Mouse (Mus musculus) macrophage (primary cell): ENCODE results near the gene Smg5. TPM values are rescaled to one million over a fixed set of nuclear protein-coding genes. Genes with fewer than 3 reads are reported as not detected.
A peak's percentile ranks its signal among the peaks of the same experiment; 100 is the strongest.
"Not testable (repeated sequence)": the region's sequence is repeated elsewhere in the genome, so short reads cannot be mapped to it uniquely, and the experiment has no call there.

Experiments
- H3K27ac ChIP-seq: fragments of 350-480 bp; formaldehyde crosslinking; 2 replicates; pipeline ENCODE4 v1.9.0; 2021
- H3K36me3 ChIP-seq: fragments of 350-480 bp; formaldehyde crosslinking; 2 replicates; pipeline ENCODE4 v1.9.0; 2021; ENCODE audit errors: inconsistent target
- H3K4me3 ChIP-seq: fragments of 350-480 bp; formaldehyde crosslinking; 2 replicates; pipeline ENCODE4 v1.9.0; 2021; ENCODE audit errors: inconsistent target
- H3K79me2 ChIP-seq: fragments of 350-480 bp; formaldehyde crosslinking; 2 replicates; pipeline ENCODE4 v1.9.0; 2021; ENCODE audit errors: inconsistent target
- WGBS: methylation state at CpG from one replicate; pipeline ENCODE4 v1.1.7; 2026; ENCODE audit warnings: inconsistent platforms; ENCODE audit not compliant: missing documents; 5-methylcytosine and 5-hydroxymethylcytosine counted together
- polyA plus RNA-seq: library from polyadenylated mRNA; stranded (reverse); fragments of 250-400 nt; gene quantifications from 3 replicates; pipeline ENCODE4 v1.2.4, GENCODE M21; 2018; ENCODE audit warnings: inconsistent platforms
- total RNA-seq, 78 experiments: library from RNA; depleted of rRNA; stranded (reverse); fragments of 250-400 nt; gene quantifications; 1 replicate in 9 of 78; 2 replicates in 24 of 78; 3 replicates in 43 of 78; 4 replicates in 2 of 78; pipeline ENCODE4 v1.2.4; 2018; ENCODE audit warnings: inconsistent platforms in 56 of 78

Gene Smg5
- 100 to 1,000 TPM in 21 of 26 experiments, 10 to 100 TPM in 5; 77.1 to 208 (median 139) TPM for total RNA-seq (2018; cell fraction: chromatin; rRNA removed)
- total RNA-seq (2018; cell fraction: cytosol; rRNA removed) = 10 to 100 TPM in 25 of 26 experiments, 1 to 10 TPM in 1; 9.4 to 31.5 (median 18.2) TPM
- 100 to 1,000 TPM in 2 of 26 experiments, 10 to 100 TPM in 24; 48.3 to 128 (median 78.7) TPM for total RNA-seq (2018; cell fraction: nucleus; rRNA removed)
- polyA plus RNA-seq = 14.9 to 23.8 TPM (median 23.6 TPM) in 3 replicates

- H3K4me3 ChIP-seq = peak within 1 kb of the TSS; percentile 91
- WGBS = 3% methylated on average over 66 of the region's 66 CpGs
Observed at GRCm38 (mm10) chr3:88336058-88337013, at the start of gene Smg5, which contains the start of gene Tmem79. TSS of gene Smg5 (plus strand) at chr3:88336260. TSS of gene Tmem79 (minus strand) at chr3:88336148.

DNA sequence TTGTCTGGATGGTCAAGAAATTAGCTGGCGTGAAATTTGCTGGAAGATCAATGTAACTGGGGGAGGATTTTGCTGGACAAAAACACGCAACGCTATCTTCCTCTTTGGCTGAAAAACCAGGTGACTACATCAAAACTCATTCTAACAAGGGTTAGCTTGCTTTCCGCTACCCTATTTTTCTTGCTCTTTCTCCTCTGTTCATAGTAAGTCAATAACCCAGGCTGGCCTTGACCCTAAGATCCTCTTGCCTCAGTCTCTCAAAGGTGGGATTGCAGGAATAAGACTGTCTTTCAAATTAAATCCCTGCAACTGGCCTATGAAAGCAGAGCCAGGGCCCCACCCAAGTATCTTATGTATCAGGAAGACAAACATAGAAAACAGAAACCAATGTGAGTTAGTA is 49.0 kb upstream of the Smg5 start, which contains the start of gene Gm38392:
Gene Gm38392, minus strand, starts transcription at position 101 of the 400 bp plus-strand sequence.
- no peak within 1 kb of the TSS for H3K4me3 ChIP-seq
- 92% methylated on average over 4 of the region's 4 CpGs for WGBS

More at GRCm38 (mm10) chr3:88336058-88337013, at the start of gene Smg5, which contains the start of gene Tmem79:
- peak within 1 kb of the TSS; percentile 89 for H3K27ac ChIP-seq
- peaks cover 42% of the 10 kb centered on the region for H3K79me2 ChIP-seq
- H3K36me3 ChIP-seq = no peaks in the 10 kb centered on the region

DNA sequence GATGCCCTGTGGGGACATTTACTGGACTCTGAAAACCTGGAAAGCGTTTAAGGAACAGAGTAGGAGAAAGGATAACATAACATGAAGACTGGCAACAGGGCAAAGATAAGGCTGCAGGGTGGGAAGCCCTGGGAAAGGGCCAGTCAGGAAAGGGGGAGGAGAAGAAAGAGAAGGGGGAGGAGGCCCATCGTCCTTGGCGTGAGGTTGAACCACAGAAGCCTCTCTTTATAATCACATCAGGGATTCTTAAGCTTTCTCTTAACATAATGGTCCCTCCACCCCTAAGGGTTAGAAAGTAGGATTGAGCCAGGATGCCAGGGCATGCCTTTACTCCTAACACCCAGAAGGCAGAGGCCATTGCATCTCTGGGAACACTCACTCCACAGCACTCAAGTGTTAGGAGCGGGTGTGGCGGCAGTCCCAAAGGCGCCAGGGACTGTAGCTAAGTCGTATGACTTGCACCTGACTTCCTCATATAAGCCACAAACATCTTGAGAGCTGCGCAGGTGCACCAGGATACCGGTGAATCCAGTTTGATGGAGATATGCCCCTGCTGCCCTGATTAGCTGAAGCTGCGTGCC is 47.8 kb upstream of the Smg5 start:
- 96% methylated on average over 6 of the region's 10 CpGs for WGBS
- H3K36me3 ChIP-seq, H3K27ac ChIP-seq, H3K79me2 ChIP-seq, H3K4me3 ChIP-seq: not testable (repeated sequence)

More for the DNA sequence above, 49.0 kb upstream of the Smg5 start, which contains the start of gene Gm38392:
- H3K27ac ChIP-seq = no peak within 1 kb of the TSS
- H3K79me2 ChIP-seq = no peaks in the 10 kb centered on the region
- H3K36me3 ChIP-seq = no peaks in the 10 kb centered on the region

- H3K36me3 ChIP-seq = no peaks in the 10 kb centered on the region
- WGBS = 64% methylated on average over 4 of the region's 4 CpGs
- no peak overlapping the region for H3K4me3 ChIP-seq
- H3K79me2 ChIP-seq = no peaks in the 10 kb centered on the region
- H3K27ac ChIP-seq = no peak overlapping the region
Observed at GRCm38 (mm10) chr3:88291970-88292369, 44.1 kb upstream of the Smg5 start.

GRCm38 (mm10) chr3:88295272-88295671 is 40.8 kb upstream of the Smg5 start:
- not testable (repeated sequence) for H3K4me3 ChIP-seq, H3K27ac ChIP-seq, H3K36me3 ChIP-seq
- peaks cover 33% of the 10 kb centered on the region for H3K79me2 ChIP-seq
- 33% methylated on average over 1 of the region's 1 CpGs for WGBS

DNA sequence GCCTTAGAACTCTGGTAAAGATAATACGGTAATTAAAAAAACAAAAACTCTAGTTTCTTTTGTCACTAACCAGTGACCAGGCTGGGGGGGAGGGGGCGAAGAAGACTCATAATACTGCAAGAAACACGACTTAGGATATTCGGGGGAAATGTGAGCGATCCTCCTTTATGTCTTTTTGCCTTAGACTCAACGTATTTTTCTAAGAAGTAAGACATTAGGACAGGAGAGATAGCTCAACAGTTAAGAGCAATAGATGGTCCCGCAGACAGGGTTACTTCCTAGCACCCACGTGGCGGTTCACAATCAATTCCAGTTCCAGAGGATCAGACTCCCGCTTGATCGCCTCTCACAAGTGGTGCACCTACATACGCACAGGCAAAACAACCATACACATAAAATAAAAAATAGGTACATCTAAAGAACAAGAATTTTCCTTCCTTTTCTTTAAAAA is 39.9 kb upstream of the Smg5 start:
- 2% methylated on average over 12 of the region's 12 CpGs for WGBS
- Histone ChIP-seq H3K79me2 (peaks cover 37% of the 10 kb centered on the region), H3K4me3 (peak overlapping the region; percentile 100), H3K36me3 (peaks cover 17% of the 10 kb centered on the region), H3K27ac (peak overlapping the region; percentile 79)

DNA sequence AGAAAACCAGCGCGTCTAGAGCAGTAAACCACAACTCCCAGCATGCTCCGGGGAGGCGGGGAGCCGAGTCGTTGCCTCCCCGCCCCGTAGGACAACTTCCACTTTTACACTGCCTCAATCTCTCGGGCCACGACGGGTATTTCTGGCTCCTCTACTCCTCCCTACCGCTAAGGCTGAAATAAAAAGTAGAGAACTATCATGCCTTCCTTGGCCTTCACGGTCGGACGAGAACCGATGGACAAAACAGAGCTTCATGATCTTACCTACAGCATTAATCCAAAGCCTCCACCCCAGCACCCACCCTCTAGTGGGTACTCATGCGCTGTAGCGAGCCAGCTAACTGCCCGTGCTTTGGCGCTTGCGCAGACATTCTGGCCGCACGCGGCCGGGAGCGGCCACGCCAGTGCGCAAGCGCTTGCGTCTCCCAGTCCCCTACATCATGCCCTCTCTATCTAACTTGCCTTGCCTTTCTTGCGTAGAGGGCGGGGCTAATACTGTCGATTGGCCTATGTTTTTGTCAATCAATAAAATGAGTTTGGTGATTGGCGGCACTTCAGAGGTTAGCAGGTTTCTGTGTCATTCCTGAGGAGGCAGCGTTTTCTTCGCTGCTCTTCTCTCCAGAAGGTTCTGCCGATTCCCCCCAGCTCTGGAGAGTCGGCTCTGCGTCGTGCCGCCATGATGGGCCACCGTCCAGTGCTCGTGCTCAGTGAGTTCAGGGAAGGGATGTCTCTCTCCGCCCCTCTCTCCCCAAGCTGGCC is 39.3 kb upstream of the Smg5 start, which contains the start of the genes Tsacc and Cct3:
Gene Tsacc, minus strand, starts transcription at position 439 of the 758 bp plus-strand sequence.
Gene Cct3, plus strand, starts transcription at position 556 of the 758 bp plus-strand sequence.
- WGBS = under 1% methylated on average over 44 of the region's 44 CpGs

GRCm38 (mm10) chr3:88297321-88297851 is 38.7 kb upstream of the Smg5 start:
- peak overlapping the region; percentile 100 for H3K4me3 ChIP-seq
- under 1% methylated on average over 28 of the region's 30 CpGs for WGBS
- peaks cover 25% of the 10 kb centered on the region for H3K36me3 ChIP-seq
- peaks cover 37% of the 10 kb centered on the region for H3K79me2 ChIP-seq
- H3K27ac ChIP-seq = peak overlapping the region; percentile 82

More for the DNA sequence above, 39.3 kb upstream of the Smg5 start, which contains the start of the genes Tsacc and Cct3:
- Histone ChIP-seq H3K79me2 (peaks cover 37% of the 10 kb centered on the region), H3K4me3 (peak within 1 kb of the TSS; percentile 100), H3K36me3 (peaks cover 21% of the 10 kb centered on the region), H3K27ac (peak within 1 kb of the TSS; percentile 82)

DNA sequence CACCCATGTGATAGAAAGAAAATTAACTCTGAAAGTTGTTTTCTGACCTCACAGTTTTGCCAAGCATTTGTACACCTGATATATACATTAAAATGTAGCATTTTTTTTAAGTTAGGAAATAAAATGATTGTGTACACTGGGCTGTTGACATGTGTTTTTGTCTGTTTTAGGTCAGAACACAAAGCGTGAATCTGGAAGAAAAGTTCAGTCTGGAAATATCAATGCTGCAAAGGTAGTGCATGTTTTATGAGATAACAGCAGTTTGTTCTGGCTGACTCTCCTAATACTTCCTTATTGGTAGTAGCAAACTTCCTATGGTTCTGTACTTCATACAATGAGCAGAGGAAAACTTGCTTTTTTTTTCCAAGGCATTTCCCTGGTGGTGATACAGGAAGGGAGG is 36.9 kb upstream of the Smg5 start:
- H3K4me3 ChIP-seq = no peak overlapping the region
- 89% methylated on average over 1 of the region's 1 CpGs for WGBS

GRCm38 (mm10) chr3:88324951-88325405 is 11.1 kb upstream of the Smg5 start, which contains the start of gene Glmp:
TSS of gene Glmp (plus strand) at chr3:88325023.
- 2% methylated on average over 10 of the region's 10 CpGs for WGBS

More for the DNA sequence above, 36.9 kb upstream of the Smg5 start:
- peaks cover 37% of the 10 kb centered on the region for H3K79me2 ChIP-seq
- no peak overlapping the region for H3K27ac ChIP-seq
- peaks cover 43% of the 10 kb centered on the region for H3K36me3 ChIP-seq

GRCm38 (mm10) chr3:88328956-88329355 is 7.1 kb upstream of the Smg5 start:
- no peak overlapping the region for H3K27ac ChIP-seq
- peaks cover 39% of the 10 kb centered on the region for H3K79me2 ChIP-seq
- H3K4me3 ChIP-seq = no peak overlapping the region
- H3K36me3 ChIP-seq = peaks cover 25% of the 10 kb centered on the region
- WGBS = 84% methylated on average over 5 of the region's 5 CpGs

More at GRCm38 (mm10) chr3:88324951-88325405, 11.1 kb upstream of the Smg5 start, which contains the start of gene Glmp:
- Histone ChIP-seq H3K36me3 (peaks cover 49% of the 10 kb centered on the region), H3K27ac (peak within 1 kb of the TSS; percentile 91), H3K4me3 (peak within 1 kb of the TSS; percentile 98), H3K79me2 (peaks cover 39% of the 10 kb centered on the region)

GRCm38 (mm10) chr3:88331282-88331681 is 4.8 kb upstream of the Smg5 start:
- WGBS = 13% methylated on average over 2 of the region's 2 CpGs
- no peak overlapping the region for H3K4me3 ChIP-seq
- peaks cover 25% of the 10 kb centered on the region for H3K36me3 ChIP-seq
- peaks cover 23% of the 10 kb centered on the region for H3K79me2 ChIP-seq
- no peak overlapping the region for H3K27ac ChIP-seq

DNA sequence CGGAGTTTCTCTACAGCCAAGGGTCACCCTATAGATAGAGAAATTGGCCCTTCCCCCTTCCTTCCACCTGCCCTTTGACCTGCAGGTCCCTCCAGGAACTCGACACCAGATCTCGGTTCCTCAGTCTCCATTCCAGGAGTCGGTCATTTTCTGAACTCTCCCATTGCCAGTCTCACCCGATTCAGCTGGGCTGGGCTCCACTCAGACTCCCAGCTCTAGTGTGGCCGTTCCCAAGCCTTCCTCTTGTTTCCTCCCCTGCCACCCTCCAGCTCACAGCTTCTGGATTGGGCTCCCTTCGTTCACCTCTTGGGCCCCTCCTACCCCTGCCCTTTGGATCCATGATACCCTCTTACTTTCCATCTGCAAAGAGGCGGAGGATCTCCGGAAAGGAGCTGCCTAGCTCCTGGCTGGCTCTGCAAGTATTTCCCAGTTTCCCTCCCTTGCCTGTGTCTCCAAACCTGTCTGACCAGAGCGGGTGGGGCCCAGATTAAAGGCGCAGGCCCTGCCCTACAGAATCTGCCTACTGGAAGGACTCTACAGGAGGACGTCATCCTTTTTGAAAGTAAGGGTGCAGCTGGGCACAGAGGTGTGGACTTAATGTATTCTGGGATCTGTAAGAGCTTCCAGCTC is 1.9 kb upstream of the Smg5 start:
- no peak overlapping the region for H3K4me3 ChIP-seq

More for the DNA sequence above, 1.9 kb upstream of the Smg5 start:
- Histone ChIP-seq H3K27ac (no peak overlapping the region), H3K36me3 (peaks cover 6% of the 10 kb centered on the region), H3K79me2 (peaks cover 20% of the 10 kb centered on the region)
- WGBS = 92% methylated on average over 12 of the region's 12 CpGs
